Mouse (Mus musculus) layer of hippocampus, adult 6 months (tissue): Measurements from ENCODE around the gene Frg2f1. TPM values are rescaled to one million over a fixed set of nuclear protein-coding genes. Genes with fewer than 3 reads are reported as not detected.

ENCODE experiments used
- long read RNA-seq, 2 experiments: library from polyadenylated mRNA; unstranded; transcript quantifications; one replicate each; pipeline ENCODE4 v2.0.0; 2019 to 2020
- polyA plus RNA-seq: library from polyadenylated mRNA; unstranded; fragments of <200 nt; fragmentation: Nextera tagmentation; gene quantifications from 2 replicates; pipeline ENCODE4 v1.2.3, GENCODE M21; 2021

Frg2f1 gene
- polyA plus RNA-seq, result 5.4 and 6.6 TPM in 2 replicates
- long read RNA-seq, experiment 1, partial matches to known transcripts, result 1 of 7 reads
- long read RNA-seq, experiment 1, other reads (novel, unspliced or antisense), result 6 of 7 reads
- long read RNA-seq, experiment 2, partial matches to known transcripts, result 0 of 26 reads
- long read RNA-seq, experiment 2, other reads (novel, unspliced or antisense), result 26 of 26 reads

DNA sequence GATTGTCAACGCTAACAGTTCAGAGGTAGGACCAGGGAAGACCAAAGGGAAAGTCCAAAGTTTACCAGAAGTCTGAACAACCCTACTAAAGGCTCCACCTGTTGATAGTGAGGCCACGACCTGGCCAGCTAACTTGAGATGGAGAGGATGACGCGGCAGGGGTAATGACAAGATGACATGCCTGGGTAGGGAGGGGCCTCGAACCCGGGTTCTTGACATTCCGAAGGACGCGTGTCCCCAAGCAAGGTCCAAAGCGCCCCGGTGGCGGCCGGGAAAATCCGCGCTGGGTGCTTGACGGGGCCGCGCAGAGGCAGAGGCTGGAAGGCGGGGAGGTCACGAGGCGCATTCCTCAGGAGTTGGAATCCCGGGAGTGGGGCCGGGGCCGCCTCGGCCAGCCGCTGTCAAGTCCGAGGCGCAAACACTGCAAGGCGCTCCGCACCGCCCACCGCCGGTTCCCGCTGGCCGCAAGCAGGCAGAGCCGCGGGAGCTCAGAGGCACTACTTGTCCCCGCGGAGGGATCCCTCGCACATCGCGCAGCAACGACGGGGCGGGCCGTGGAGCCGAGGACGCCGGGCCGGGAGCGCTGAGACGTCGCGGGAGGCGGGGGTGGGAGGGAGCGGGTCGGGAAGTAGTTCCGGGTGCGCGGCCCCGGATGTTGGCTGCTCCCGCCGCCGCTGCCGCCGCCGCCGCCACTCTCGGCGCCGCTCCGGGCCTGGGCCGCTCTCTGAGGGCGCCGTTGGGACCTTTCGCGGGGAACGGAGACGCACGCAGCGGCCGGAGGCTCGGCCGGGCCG, at the start of gene Frg2f1:
Gene Frg2f1, minus strand, starts transcription at position 499 of the 794 bp plus-strand sequence.

DNA sequence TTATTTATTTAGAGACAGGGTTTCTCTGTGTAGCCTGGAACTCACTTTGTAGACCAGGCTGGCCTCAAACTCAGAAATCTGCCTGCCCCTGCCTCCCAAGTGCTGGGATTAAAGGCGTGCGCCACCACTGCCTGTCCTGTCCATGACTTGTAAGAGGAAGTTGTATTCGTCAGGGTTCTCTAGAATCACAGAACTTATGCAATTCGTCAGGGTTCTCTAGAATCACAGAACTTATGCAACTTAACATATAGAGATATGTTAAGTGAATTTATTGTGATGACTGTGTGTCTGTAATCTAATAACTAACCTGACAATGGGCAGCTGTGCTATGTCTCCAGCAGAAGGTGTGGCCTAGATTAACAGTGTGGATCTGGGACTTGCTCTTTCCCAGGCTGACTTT, 2.7 kb downstream of the Frg2f1 start, which contains the start of gene Foxj3:
Gene Foxj3, plus strand, starts transcription at position 390 of the 400 bp plus-strand sequence.

GRCm38 (mm10) chr4:119492291-119492932, 46.9 kb downstream of the Frg2f1 start, which contains the start of gene Rimkla:
Rimkla (minus strand) TSS chr4:119492628.

Other genes starting within 250 kb of the Frg2f1 start
- gene Ybx1, start 244.9 kb downstream of the Frg2f1 start, polyA plus RNA-seq, result 74.6 and 93.9 TPM in 2 replicates
- gene Ppih, start 219.0 kb downstream of the Frg2f1 start, polyA plus RNA-seq, result 30.2 and 32.6 TPM in 2 replicates
- 12.6 and 14.4 TPM in 2 replicates for gene Ccdc30, start 124.0 kb downstream of the Frg2f1 start, polyA plus RNA-seq
- 15.0 and 19.0 TPM in 2 replicates for gene Ppcs, start 117.1 kb downstream of the Frg2f1 start, polyA plus RNA-seq
- 0.40 and 0.59 TPM in 2 replicates for gene Zmynd12, start 116.7 kb downstream of the Frg2f1 start, polyA plus RNA-seq
- gene Rimkla, start 46.9 kb downstream of the Frg2f1 start, polyA plus RNA-seq, result 7.2 and 7.9 TPM in 2 replicates
- 27.3 and 32.5 TPM in 2 replicates for gene Foxj3, start 2.5 kb downstream of the Frg2f1 start, polyA plus RNA-seq
- gene Guca2a, start 98.2 kb upstream of the Frg2f1 start, polyA plus RNA-seq, result not detected in 2 replicates
- gene Guca2b, start 119.4 kb upstream of the Frg2f1 start, polyA plus RNA-seq, result not detected in 2 replicates
- gene Hivep3, start 194.3 kb upstream of the Frg2f1 start, polyA plus RNA-seq, result 27.7 and 37.0 TPM in 2 replicates